Mouse (Mus musculus): ENCODE results near the gene Kirrel3.

DNA sequence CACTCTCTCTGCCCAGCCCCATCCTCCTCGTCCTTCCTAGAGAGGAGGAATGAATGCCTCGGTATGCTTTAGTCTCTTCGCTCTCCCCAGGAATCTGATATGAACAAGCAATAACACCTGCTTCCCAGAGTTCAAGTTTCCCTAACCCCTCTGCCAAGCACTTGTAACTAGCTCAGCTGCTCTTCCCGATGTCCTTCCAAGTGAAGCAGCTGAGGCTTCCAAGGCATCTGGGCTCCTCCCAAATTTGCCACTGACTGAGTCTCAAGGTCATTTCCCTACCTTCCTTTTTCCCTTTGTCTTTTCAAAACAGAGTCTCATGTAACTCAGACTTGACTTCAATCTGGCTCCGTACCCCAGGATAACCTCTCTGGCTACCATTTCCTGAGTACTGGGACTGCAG, 555.8 kb downstream of the Kirrel3 start:
- no peak for TF ChIP-seq CTCF (IDR thresholded peaks at IDR 0.05)
- TF ChIP-seq EP300 (IDR thresholded peaks at IDR 0.05): no peak

All from lung, postnatal 0 days (tissue).